Mouse (Mus musculus) retina, postnatal 7 days (tissue): ENCODE measurements around the gene Notch3.
A peak's percentile ranks its signal among the peaks of the same experiment; 100 is the strongest.

ENCODE experiments used
- DNase-seq: peaks from one replicate; pipeline ENCODE4 v3.0.0-alpha.2; 2012; ENCODE audit warnings: low read depth, low spot score

Gene Notch3

DNA sequence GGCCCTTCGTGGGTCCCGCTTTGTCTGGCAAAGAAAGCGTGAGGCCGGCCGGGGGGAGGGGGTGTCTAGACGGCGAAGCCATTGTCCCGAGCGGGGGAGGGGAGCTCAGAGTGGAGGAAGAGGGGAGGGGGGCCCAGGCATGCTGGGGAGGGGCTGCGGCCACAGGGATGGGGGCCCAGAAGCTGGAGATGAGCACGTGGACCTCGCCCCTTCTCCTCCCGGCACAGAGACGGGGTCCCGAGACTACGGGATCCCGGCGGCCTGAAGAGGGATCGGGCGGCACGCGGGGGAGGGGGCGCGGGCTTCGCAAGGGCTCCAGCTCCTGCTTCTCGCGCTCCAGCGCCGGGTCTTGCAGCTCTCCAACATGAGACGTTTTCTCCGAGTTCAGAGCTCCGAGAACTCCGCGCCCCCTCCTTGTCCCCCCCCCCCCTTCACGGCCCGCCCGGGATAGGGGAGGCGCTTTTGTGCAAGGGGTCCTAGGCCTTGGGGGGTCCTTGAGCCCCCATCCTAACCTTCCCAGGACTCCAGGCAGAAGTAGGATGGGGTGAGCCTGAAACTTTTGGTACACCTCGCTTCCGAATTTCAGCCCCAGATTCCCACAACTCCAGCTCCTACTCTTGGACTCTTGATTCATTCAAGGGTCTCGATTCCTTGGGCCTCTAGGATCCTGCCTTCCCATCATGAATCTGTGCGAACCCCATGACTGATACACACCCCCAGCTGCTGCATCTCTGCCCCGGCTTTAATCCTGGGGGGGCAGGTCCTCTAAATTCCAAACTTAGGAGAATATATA is 653 bp downstream of the Notch3 start:
- peak; percentile 44 for DNase-seq

DNA sequence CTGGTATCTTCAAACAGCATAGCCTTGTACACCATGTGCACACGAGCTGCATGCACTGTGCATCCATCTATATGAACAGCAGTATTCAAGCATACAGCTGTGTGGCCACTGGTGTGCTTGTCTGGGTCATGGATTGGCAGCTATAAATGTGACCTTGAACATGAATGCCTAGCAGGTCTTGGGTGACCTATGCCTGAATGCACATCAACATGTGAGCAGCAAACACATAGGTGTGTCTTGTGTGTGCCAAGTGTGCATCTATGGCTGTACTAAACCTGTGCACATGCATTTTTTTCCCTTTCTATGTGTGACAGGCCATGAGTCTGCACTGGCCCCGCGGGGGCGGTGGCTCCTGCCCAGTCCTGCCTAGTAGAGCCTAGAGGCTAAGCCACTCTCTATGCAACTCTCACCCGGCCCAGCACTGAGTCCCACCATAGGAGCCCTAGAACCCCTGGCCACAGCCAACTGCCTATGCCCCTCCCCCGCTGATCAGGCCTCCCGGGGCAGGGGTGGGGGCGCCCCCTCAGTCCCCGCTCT is 1.3 kb downstream of the Notch3 start:
- no peak for DNase-seq

DNA sequence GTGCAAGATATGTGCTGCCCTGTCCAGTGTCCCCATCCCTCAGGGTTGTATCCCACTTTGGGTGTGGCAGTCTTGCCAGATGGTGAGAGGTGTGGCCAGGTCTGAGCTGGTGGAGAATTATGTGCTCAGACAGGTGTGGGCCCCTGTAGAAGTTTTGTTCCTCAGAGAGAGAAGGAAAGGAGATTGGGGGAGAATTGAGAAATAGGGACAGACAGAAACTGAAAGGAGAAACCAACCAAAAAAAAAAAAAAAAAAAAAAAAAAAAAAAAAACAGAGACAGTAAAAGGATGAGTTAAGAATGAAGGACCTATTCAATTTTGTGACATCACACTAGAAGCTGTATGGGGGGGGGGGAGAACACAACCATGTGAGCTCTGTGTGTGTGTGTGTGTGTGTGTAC is 1.9 kb downstream of the Notch3 start:
- DNase-seq = no peak

DNA sequence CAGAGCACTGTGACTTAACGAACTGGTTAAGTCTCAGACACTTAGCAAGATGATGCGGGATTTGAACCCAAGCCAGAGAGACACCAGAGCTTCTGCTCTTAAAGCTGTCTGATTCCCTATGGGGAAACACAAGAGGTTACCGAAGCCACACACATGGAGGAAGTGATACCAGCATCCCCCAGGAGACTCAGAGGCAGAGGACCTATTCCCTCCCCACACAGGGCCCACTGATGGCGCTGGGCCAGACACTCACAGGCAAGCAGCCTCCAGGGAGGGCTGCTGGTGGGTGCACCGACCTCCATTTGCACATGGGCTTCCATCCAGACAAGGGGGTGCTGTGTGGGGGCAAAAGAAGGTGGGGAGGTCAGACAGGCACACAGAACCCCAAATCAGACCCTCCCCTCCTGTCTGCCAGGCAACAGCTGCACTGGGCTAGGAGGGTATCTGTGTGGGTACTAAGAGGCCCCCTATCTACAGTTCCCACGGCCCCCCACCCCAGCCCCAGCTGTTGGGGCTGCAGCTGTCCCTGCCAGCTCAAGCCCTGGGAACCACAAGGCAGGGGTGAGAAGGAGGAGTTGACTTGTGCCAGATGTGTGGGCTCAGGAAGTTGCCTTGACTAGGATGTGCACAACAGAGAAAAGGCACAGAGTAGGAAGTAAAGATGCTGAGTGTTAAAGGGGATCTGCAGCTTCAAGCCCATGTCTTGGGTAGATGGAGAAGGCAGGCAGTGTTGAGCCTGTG is 2.6 kb downstream of the Notch3 start:
- no peak for DNase-seq

DNA sequence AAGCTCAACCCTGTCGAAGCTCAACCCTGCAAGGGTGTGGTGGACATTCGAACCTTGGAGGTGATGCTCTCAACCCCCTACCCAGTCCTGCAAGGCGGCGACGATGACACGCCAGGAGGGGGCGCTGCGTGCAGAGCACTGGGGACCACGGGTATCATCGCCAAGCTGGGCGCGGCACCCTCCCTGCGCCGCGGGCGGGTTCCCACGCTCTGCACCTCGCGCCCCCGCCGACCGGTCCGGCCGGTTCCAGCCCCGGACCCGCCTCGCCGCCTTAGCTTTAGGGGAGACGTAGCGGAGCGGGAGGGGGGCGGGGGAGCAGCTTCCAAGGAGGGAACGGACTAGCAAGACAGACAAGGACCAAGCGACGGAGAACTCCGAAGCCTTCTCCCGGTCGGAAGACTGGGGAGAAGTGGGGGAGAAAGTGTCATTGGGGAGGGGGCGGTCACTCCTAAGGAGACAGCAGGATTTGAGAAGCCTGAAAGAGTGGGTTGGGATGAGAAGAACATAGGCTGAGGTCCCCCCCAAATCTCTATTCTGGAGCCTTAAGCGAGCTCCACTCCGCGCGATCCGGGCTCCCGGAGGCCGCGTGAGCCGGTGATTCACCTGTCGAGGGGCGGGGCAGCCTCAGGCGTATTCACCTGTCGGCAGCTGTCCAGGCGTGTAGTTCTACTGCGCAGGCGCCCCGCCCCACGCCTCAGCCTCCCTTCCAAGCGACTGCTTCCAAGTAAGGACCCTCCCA is 4.4 kb downstream of the Notch3 start:
- DNase-seq = peak; percentile 43

DNA sequence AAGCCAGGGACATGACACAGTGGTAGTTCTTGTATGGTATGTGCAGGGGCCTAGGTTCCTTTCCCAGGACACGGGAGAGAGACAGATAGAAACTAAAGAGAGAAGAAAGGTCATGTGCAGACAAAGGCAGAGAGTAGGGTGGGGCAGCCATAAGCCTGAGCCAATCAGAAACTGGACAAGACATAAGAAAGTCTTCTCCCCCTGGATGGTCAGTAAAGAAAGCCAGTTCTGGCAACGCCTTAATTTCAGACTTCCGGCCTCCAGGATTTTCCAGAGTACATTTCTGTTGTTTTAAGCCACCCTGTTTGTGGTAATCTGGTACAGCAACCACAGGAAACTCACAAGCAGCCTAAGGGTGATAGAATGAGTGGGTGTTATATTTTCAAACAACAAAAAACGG is 5.8 kb downstream of the Notch3 start:
- DNase-seq = no peak

DNA sequence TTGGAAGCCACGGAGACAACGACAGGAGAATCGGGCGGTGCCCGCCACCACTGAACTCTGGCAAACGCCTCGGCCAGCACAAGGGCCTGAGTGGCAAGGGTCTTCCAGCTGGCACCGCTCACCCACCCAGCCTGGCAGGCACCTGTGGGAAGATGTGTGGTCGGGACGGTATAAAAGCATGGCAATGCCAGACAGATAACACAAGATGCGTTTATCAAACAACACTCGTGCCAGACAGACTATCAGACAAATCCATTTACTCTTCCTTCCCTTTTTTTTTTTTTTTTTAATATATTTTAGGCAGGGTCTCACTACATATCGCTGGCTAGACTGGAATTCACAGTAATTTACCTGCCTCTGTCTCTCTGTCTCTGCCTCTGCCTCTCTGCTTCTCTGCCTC is 7.8 kb downstream of the Notch3 start:
- no peak for DNase-seq

DNA sequence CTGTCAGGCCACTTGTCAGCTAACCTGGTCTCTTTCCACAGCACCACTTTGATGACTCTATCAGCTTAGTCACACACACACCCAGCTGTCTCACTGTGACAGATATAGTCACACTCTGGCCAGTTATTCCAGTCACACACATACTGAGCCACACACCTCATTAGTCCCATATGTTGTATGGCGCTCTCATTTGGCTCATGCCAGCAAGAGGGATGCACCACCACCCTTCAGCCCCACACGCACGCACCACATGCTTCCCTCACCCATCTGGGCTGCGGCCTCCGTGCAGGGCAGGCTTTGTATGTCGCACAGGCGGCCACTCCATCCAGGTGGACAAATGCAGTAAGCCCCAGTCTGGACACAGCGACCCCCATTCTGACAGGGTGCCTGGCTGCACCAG is 19.9 kb downstream of the Notch3 start:
- no peak for DNase-seq

DNA sequence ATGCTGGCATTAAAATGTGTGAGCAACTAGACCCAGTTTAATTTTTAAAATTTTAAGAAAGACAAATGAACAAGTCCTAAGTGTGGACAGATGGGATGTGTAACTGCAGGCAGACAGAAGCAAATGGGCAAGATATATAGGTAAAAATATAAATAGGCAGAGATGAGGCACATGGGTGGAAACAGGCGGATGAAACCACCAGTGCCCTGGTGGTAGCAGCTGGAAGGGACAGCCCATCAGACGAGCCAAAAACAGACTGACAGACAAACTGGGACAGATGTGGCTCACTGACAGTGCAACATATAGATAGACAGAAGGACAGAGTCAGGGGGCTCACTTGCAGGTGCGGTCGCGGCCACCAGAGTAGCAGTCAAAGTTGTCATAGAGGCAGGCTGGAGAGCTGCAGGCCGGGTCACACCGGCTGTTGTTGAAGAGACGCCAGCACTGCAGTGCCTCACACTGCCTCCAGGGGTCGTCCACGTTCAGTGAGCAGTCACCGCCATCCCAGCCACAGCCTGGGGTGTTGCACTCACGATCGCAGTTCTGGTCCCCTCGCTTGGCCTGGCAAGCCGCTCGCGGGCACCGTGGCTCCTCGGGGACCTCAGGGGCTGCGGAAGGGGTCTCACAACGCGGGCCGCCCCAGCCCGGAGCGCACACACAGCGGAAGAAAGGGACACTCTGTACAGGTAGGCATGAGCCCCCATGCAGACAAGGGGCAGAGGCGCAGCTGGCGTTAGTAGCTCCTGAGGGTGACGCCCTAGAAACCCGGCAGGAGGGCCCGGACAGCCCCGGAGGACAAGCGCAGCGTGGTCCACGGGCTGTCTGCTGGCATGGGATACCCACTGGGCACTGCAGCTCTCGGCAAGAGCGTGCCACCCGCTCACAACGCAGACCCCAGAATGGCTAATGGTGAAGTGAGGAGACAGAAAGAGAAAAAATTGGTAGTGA is 23.5 kb downstream of the Notch3 start:
- peak; percentile 70 for DNase-seq

DNA sequence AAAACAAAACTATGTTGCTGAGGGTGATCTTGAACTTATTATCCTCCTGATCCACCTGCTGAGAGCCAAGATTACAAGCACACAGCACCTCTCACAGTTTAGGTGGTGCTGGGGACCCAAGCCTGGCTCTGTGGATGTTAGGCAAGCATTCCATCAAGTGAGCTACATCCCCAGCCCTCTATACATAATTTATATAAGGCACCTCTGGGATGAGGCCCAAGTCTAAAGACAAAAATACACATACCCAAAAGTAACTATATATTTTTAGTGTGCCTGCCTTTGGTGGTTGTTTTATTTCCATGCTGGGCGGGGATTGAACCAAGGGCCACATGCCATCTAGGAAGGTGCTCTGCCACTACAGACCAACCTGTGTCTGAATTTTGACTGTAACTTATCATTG is 24.4 kb downstream of the Notch3 start:
- no peak for DNase-seq

DNA sequence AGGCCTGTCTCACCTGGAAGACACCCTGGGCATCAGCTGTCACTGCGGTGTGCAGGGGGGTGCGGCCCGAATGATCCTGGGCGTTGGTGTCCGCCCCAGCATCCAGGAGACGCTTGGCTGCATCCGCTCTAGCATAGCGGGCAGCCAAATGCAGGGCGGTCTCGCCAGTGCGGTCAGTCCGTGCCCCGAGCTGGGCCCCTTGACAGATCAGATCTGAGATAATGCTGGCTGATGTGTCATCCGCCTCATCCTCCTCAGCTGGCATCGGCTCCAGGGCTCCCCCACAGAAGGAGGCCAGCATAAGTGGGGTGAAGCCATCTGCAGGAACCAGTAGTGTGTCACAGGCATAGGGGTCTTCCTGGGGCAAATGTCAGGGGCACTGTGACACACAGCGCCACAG is 33.3 kb downstream of the Notch3 start:
- no peak for DNase-seq

DNA sequence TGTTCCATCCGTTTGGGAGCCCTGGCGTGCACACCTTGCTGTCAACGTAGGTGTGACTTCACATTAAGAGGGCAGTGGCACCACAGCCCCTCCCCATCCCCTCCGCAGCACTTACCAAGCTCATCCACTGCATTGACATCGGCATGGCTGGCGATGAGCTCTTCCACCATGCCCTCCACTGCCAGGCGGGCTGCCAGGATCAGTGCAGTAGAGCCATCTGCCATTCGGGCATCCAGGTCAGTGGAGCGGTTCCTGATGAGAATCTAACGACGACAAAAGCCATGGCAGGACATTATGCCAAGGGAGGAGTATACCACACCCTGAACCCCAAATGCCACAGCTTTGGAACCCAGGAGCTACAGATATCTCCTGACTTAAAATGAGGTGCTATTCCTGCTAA is 34.6 kb downstream of the Notch3 start:
- no peak for DNase-seq

DNA sequence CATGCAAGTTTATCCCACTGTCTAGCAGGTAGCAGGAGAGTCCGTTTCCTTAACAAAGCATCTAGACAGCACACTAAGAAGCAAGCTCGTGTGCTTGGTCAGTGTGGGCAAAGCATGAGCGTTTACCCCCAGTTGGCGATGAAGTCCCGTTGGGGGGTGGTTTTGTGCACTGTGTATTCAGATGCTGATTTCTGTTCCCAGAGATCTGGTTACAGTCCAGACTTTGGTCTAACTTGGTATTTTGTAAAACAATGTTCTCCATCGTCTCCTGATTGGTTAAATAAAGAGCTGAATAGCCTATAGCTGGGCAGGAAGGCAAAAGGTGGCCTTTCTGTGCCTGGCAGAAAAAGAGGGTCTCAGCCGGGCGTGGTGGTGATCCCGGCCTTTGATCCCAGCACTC is 36.1 kb downstream of the Notch3 start:
- no peak for DNase-seq

DNA sequence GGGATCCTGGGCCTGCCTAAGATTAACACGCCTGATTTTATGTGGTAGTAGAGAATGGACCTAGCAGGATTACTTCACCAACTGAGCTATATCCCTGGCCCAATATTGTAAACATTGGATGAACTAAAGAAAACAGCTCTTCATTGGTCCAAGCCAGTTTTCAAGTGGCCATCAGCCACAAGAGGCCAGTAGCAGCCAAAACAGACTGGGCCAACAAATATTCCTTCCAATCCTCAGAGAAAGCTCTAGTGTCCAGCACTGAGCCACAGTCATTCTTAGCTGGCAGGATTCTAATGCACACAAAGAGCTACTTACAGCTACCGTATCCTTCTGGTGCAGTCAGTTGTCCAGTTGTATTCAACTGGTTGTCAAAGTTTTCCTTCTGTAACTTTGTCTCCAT is 39.5 kb downstream of the Notch3 start:
- DNase-seq = no peak

DNA sequence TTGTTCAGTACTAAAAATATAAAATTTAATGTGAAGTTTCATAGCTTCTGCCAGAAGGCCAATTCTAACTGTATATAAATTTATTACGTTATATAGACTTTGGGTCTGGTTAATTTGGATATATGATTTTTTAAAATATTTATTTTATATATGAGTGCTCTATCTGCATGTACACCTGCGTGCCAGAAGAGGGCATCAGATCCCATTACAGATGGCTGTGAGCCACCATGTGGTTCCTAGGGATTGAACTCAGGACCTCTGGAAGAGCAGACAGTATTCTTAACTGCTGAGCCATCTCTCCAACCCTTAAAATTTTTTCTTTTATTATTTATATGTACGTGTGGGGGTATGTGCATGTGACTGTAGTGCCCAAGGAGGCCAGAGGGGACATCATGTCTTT is 41.2 kb downstream of the Notch3 start:
- DNase-seq = no peak

DNA sequence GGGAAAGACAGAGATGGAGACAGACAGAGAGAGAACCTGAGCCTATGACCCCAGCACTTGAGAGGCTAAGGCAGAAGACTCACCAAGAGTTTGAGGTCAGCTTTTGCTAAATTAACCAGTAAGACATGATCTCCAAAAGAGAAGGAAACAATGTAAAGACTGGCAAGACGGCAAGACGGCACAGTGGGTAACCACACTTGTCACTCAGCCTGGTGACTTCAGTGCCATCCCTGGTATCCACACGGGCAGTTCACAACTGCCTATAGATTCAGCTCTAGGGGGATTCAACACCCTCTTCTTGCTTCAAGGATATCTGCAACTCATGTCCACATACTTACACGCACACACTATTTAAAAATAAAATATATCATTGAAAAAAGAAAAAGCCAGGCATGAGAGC is 43.1 kb downstream of the Notch3 start:
- no peak for DNase-seq

DNA sequence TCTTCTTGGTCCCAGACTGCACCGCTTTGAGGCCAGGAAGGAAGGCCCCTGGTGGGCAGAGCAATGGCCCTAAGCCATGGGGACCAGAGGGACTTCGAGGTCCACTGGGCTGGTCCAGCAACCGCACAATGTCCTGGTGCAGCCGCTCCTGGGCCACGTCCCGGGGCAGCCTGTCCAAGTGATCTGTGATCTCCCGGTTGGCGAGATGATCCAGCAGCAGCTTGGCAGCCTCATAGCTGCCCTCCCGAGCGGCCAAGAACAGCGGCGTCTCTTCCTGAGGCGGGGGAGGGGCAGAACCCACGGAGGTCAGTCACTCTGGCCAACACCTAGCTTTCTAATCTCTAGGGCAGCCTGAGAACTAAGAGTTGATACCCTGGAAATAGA is 44.1 kb downstream of the Notch3 start:
- DNase-seq = no peak

DNA sequence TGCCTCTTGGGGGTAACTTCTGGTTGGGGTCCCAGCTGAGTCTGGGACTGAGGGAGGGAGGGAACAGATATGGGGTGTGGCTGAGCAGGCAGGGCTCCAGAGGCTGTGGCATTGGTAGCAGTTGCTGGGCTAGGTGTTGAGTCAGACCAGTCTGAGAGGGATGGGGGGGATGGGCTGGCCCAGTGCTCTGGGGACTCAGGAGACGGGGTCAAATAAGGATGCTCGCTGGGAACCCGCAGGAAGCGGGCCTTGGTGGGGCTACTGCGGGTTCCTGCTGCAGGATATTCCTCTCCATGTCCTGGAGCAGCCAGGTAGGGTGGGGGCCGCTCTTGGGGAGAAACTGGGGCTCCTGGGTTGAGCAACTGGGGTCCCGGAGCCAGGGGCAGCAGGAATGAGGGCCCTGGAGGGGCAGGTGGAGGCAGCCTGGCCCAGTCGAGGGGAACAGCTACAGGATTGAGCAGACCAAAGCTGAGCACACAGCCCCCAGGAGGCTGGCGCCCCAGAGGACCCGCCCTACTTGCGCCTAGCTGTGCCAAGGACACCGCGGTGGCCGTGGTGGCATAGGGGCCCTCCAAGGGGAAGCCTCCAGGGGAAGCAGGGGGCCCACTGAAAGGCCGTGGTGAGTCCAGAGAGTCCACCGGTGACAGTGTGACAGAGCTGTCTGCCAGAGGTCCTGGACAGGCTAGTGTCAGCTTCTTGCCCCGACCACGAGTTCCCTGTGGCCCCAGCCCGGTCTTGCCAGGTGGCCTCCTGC is 44.6 kb downstream of the Notch3 start:
- DNase-seq = no peak

DNA sequence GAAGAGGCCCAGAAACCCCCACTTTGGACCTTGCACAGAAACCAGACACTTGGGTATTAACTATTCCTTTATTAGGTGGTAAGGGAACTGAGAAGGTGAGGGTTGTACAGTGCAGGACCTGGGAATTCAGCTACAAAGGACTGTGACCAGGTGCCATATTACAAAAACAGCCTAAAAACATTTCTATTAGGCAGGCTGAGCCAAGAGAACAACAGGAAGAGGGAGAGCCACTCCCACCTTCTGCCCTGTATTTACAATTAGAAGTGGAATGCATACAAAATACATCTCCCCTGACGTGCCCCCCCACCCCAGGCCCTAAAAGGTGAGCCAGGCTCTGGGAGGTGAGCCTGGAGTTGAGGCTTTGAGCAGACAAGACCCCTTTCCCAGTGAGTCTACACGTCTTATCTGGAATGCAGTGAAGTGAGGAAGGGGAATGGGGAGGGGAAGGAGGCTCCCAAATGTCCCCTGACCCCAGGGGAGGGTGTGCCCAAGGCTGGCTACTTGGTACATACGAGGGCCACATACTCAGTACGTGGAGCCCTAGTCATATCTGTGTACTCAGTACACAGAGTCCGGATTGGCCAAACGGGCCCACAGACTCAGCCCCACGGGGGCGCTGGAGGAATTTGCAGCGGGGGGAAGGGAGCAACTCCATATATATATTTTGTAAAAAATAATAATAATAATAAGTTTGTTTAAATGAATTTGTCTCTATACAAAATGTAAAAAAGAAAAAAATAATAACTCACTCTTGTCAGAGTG is 45.7 kb downstream of the Notch3 start:
- DNase-seq = no peak

DNA sequence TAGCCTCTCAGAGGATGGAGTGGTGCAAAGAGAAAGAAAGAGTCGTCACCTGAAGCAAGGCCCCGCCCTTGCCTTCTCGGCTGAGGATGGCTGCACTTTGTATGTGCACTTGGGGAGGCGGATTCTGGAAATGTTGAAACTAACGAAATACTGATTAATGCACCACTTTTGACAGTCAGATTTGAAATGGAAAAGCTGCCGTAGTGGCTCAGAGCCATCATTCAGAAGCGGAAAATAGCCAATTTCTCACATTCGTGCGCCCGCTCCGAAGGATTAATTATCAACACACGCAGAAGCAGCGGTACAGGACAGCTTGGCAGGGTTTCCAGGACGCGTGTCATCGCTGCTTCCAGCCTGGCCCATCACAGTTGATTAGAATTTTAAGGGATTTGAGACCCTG is 47.5 kb downstream of the Notch3 start:
- no peak for DNase-seq
